Mouse (Mus musculus) neutrophil, adult 5-6 weeks (primary cell): ENCODE results near the gene Arl5a. TPM values are rescaled to one million over a fixed set of nuclear protein-coding genes. Genes with fewer than 3 reads are reported as not detected.
A peak's percentile ranks its signal among the peaks of the same experiment; 100 is the strongest.

ENCODE experiments used
- ATAC-seq: fragments of 151-379, 151-347 bp; 2 replicates; pipeline ENCODE4 v1.8.0; 2017; ENCODE audit warnings: mild to moderate bottlenecking, moderate TSS enrichment; ENCODE audit not compliant: insufficient number of reproducible peaks, poor library complexity, low FRiP score, severe bottlenecking; ENCODE audit errors: extremely low read depth
- total RNA-seq: library from RNA; stranded (forward); fragments of 200-1000 nt; gene quantifications from 2 replicates; pipeline ENCODE4 v1.2.3, GENCODE M21; 2017

Arl5a gene
- total RNA-seq, 1 experiment from 2014 or later = 32.9 TPM

DNA sequence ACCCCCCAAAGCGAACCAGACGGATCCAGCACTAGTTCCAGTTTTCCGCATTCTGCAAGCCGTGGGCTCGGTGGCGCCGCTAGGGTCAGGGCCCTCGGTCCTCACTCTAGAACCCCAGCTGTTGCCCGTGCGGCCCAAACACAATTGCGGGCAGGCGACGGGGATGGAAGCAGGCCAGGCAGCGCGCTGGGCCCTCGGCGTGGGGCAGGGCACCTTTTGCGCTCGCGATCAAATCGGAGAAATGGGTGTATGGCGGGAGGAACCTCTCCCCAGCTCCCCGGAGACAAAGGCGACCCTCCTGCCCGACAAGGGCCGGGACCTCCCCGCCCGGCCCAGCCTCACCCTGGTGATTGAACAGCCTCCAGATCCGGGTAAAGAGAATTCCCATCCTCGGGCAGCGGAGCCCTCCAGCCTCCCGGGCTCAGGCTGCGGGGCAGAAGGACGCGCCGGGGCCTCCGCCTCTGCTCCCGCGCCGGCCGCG lies 413 bp downstream of the Arl5a start:
- peak; percentile 40; the same call in 1 of the 2 replicates for ATAC-seq

DNA sequence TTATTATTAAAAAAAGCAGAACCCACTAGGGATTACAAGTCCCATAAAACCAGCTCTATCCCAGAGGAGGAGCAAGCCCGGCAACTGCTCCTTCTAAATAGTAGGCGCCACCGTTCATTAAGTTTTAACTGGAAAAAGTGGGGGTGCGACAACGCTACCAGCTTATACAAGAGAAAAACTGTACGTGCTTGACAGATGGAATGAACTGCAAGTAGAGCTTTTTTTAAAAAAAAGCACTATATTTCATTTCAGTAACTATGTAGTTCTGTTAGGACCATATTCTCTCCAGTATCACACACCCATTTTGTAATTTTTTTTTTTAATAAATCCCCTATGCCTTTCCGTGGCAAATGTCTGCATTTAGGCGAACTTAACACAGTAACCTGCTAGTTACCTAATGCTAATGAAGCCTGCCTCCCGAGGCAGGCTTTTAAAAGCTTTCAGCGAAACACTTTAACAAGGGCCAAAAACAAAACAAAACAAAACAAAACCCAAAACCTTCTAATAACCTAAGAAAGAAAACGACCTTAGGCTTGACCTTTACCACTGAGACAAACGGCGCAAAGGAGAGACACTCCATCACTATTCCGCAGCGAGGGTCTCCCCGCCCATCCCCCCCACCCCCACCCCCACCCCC lies 972 bp downstream of the Arl5a start:
- no peak for ATAC-seq

- ATAC-seq = no peak
Observed at GRCm38 (mm10) chr2:52422871-52423610, 1.7 kb downstream of the Arl5a start.

DNA sequence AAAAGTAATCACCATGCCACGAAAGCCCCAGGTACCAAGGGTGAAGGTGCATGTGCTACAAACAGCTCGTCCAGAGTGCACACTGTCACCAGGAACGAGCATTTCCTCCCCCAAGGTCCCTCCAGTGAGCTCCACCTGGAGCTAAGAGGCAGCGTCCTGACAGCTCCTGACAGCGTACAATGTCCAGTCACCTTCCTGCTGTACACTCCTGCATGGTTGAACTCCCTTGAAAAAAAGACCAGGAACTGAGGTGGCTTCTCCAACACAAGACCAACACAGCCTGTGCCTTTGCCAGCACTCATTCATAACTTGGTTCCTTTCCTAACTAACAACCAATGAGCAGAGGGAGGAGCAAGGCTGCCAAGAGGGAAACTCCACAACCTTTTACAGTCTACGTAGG lies 3.5 kb downstream of the Arl5a start:
- ATAC-seq = no peak

DNA sequence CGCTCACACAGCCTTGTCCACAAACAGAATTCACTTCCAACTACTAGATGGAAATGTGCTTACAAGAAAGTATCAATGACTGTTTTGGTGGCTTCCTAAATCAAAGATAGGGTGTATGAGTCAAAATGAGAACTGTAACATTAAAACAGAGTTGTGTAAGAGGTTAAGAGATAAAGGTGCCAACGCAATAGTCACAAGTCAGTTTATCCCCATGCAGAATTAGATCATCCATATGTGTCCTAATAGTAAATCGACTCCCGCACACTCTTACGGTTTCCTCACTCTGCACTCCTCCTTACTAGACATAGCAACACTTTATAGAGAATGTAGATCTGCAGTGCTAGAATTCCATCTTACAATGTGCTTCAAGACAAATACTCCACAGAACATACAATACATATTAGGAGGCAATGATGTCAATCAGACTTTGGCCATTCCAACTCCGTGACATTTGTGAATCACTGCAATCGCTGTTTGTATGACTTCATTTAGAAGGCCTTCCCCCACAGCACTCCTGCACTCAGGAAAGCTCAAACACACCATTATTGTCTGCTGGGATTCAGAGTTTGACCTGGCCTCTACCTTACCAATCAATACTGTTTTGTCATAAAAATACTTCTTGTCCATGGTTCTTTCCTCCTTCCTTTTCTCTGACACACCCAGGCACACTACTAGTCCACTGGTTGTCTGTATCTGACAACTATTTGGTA lies 4.5 kb downstream of the Arl5a start:
- ATAC-seq = no peak

DNA sequence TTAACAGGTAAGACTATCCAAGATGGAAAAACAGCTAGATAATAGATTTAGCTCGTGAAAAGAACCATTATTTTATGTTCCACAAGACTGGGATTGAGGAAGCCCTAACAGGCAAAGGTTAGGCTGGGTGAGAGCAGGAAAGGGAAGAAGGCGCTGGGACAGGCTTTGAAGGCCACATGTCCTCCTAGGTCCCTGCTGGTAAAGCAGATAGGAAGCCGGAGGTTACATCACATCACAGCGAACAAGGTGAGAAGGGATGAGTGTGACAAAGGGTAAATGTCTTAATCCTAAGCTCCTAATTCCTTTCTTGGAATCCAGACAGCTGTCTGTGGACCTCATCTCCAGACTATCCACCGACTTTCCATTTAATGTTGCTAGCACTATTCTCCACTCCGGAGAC lies 5.4 kb downstream of the Arl5a start:
- no peak for ATAC-seq

DNA sequence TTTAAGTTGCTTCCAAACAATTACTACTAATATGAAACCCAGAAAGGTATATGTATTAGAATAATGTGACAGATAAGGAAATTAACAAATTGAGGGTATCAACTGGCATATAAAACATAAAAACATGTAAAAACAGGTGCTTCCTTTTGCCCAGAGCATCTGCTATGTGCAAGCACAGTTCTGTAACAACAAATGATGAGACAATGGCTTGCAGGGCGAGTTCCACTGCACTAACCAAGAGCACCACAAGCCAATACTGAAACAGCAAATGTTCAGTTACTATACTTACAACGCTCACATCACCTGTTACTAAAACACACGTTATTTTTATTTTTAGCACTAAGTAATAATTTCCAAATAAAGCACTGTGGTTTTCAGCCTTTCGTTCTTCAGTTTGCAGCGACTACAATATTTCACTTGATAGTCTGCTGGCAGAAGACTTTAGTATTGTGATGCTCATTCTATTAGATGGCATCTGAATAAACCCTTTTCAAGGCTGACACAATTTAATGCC lies 12.1 kb downstream of the Arl5a start:
- ATAC-seq = no peak

DNA sequence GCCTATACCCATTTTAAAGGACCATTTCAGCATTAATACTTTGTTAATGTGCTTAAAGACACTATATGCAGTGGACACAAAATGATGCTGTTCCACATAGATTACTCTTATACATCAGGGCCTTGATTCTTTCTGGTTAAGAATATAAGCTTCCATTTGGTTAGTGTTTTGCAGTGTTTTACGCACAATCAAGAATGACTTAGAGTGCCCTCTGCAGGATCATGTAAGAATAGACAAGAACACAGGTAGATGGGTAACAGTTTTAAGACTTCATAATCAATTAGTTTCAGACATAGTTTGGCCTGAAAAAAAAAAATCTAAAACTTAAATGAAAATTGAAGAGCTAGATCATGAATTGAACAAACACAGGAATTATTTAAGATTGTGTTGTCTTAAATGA lies 18.2 kb downstream of the Arl5a start:
- 0 out of 2 replicates have a peak, but pooled peaks have one; percentile 41 for ATAC-seq

- ATAC-seq = no peak
Observed at GRCm38 (mm10) chr2:52405238-52405637, 19.5 kb downstream of the Arl5a start.

- ATAC-seq = no peak
Observed at GRCm38 (mm10) chr2:52394529-52394928, 30.2 kb downstream of the Arl5a start.

GRCm38 (mm10) chr2:52390415-52390975 lies 34.2 kb downstream of the Arl5a start:
- ATAC-seq = no peak

- no peak for ATAC-seq
Observed at GRCm38 (mm10) chr2:52389975-52390374, 34.7 kb downstream of the Arl5a start.

DNA sequence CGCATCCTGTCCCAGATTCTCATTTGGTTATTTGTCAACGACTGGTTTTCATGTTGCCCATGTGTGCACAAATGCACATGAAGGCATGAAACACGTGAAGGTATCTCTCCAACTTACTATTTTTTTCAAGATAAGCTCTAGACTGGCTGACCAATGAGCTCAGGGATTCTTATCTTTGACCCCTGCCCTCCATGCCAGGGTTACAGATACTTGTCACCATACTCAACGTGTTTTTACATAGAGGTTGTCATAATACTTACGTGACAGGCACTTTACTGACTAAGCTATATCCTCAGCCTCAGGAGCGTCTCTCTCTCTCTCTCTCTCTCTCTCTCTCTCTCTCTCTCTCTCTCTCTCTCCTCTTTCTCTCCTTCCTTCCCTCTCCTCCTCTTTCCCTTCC lies 38.2 kb downstream of the Arl5a start:
- no peak for ATAC-seq

DNA sequence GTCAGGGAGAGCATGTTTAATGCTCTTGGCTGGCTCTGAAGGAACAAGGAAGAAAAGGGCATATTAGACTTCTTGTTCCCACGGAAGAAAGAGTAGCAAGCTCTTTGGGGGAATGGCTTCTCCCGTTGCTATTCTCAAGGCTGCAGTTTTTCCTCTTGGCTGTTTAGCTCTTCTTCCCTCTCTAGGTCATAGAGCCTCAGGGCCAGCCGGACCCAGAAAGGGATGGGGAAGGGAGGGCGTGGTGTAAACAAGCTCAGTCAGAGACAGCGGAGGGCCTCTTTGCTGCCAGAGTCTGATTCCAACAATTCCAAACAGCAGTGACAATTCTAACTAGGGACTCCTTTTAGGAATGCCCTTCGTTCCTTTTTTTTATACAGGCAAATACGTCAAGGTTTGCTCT lies 38.7 kb downstream of the Arl5a start:
- ATAC-seq = no peak

DNA sequence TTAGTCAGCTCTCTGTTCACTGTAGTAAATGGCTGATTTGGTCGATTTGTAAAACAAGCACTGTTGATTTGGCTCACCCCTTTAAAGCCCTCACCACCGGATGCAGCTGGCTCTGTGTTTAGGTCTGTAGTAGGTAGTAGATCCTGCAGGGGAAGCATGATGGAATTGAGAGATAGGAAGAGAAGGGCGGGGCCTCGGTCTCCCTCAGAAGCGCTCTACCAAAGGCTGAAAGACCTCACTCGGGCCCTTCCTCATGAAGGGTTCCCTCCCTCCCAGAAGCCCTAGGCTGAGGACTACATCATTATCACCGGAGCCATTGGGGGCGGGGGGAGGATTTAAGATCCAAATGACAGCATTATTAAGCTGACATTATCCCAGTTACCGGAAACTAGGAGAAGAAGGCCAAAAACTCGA lies 45.8 kb downstream of the Arl5a start:
- peak; percentile 53; the same call in 1 of the 2 replicates for ATAC-seq

GRCm38 (mm10) chr2:52378448-52378804 lies 46.3 kb downstream of the Arl5a start, which contains the start of gene Neb:
TSS of gene Neb (minus strand) at chr2:52378474.
- ATAC-seq = 0 out of 2 replicates have a peak, but pooled peaks have one; percentile 23

- ATAC-seq = no peak
Observed at GRCm38 (mm10) chr2:52377706-52378447, 46.8 kb downstream of the Arl5a start.

DNA sequence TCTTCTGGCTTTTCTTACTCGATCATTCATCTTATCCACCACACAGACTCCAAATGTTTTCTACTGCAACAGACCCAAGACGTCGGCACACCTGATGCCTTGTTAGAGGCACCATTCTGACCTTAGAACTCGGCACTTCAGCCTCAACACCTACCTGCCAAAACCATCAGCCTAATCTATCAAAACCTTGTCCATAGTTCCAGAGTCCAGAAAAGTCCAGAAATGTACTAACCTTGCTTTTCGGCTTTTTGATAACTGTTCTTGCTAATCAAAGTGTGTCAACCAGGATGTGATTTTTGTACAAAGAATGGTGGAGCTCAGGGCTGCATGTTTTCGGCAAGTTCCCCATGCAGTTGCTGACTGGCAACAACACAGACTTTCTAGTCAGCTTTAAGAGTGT lies 50.0 kb downstream of the Arl5a start:
- ATAC-seq = no peak

GRCm38 (mm10) chr2:52372480-52372879 lies 52.2 kb downstream of the Arl5a start:
- no peak for ATAC-seq
